Mouse (Mus musculus): ENCODE measurements around the gene Ankrd44. TPM values are rescaled to one million over a fixed set of nuclear protein-coding genes. Genes with fewer than 3 reads are reported as not detected.

Ankrd44 gene
- total RNA-seq, 2 experiments from 2014 or later = 15.9 to 16.9 TPM

DNA sequence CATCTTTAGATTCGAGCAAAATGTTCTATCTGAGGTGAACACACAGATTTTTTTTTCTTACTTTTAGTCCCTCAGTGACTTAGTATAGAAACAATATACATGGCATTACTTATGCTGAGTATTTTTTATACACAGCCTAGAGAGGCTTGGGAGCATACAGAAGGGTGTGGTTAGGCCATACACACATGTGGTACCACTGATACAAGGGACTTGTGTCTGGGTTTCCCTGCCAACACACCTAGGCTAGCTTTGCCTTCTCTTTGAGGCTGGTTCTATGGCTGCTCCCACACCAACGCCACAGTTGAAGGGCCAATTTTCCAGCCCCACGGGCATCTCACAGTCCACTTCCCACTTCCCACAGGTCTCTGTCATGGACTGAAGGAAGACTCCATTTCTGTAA lies 70.2 kb downstream of the Ankrd44 start:
- no peak for DNase-seq
- intact Hi-C loops (cut with DNase I) = no loop called here

DNA sequence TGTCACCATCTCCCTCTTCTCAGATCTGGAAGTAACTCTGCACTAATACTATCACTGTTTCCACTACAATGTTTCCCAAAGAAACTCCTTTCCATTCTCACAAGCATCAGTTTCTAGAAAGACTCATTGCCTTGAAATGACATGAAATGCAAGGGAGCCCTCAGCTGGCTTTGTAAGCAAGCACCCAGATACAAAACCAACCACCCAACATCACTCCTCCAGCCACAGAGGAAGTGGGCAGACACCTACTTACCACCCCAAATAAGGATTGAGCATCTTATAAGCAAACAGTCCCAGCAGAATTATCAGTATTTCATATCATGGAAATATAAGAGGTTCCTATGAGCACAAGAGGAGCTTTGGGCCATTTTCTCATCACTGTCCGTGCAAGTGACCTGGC lies 71.8 kb downstream of the Ankrd44 start:
- intact Hi-C loops (cut with DNase I) = no loop called here

DNA sequence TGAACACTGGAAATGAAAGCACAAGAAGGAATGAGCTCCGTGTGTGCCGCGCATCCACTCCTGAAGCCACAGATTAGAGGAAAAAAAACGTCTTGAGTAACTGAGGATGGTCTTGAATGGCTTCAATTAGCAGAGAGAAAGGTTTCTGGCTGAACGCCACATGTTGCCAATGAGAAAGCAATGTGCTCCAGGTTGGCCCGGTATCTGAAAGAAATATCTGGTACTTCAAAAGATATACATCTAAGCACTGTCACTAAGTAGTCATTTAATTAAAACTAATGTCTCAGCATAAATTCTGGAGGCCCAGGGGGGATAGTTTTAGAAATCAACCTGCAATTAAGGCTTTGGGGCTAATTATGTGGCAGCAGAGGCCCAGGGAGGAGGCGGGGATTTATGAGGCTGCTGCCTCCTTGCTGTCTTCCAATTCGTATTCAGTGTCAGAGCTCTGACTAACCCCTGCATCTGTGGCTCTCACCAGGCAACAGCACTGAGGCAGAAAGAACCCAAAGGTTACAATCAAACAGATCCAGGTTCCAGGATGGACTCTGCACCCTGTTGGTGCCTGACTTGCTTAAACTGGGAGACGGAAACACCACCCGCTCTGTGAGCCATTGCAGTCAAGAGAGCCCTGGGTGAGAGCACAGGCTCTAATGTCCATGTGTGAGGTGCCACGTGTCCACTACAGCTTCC lies 72.7 kb downstream of the Ankrd44 start:
- DNase-seq = no peak
- intact Hi-C loops (cut with DNase I) = no loop called here

More for the DNA sequence above, 71.8 kb downstream of the Ankrd44 start:
- no peak for DNase-seq

DNA sequence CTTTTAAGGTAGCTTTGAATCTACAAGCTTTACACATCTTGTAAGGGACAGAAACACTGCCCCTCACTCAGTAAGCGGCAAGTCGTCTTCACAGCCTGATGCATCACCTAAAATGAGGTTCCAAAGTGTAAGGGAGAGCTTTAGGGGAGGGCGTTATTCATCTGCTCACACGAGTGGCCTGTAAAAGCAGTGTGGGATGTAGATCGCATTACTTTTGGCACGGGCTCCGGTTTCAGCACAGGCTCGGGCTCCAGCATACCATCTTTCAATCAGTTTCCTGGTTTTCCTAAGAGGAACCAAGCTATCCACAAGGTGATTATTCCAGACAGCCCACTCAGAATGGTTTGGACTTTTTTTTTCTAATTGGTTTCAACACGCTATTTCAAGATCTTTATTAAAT lies 74.6 kb downstream of the Ankrd44 start:
- intact Hi-C loops (cut with DNase I) = no loop called here

DNA sequence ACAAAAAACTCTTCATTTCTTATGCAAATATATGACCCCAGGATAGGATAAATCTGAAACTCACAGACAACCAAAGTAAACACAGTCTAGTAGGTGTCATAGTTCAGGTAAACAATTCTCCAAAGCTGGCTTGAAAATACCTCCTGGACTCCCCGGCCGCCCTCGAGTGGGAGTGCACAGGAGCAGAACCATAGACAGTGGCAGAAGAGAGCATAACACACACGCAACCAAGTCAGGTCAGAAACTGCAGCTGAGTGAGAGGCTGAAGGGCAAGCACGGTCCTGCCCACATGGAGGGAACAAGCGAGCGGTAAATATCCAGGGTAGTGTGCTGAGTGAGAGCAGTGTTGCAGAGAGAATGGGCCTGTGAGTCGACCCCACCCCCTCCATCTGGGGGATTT lies 76.1 kb downstream of the Ankrd44 start:
- intact Hi-C loops (cut with DNase I) = no loop called here
- no peak for DNase-seq

More for the DNA sequence above, 74.6 kb downstream of the Ankrd44 start:
- DNase-seq = no peak

DNA sequence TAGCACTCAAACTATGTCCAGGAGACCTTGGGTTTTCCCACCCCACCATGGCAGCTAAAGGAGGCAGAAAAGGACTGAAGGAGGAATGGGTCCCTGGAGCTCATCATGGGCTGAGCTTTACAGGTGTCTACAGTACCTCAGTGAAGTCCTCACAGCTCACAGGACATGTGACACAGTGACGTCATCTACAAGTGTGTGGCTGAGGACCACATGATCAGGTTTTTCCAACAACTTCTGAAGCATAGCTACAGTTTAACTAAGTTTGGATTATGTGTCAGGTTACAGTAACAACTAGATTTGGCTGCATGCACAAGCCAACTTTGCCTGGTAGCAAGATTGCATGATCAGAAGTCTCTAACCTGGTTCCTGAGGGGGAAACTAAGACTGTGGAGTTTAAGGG lies 78.9 kb downstream of the Ankrd44 start:
- DNase-seq = no peak
- intact Hi-C loops (cut with DNase I) = no loop called here

DNA sequence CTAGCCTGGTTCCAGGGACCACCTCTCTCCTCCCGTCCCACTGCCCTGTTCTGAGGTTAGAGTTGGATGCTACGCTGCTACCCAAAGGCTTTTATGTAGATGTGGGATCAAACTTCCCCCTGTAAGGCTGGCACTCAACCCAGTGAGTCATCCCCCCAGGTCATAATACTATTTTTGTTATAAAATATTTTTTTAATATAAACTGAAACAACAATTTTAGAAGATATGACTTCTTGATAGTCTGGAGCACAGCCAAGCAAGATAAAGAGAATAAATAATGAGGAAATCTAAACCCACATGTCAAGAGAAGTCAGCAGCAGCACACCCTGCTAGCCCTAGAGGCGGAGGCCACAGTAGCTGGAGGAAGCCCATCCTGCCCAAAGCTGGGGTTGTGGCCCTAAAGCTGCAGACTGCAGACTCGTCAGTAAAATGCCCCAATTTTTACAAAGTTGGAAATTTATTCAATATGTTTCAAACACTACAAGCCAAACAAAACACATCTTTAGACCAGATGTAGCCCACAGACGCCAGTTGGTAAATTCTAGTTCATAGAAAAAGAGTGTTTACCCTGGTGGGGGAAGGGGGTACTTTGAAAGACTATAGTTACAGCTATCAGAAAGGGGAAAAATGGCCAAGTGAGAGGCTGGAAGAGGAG lies 79.7 kb downstream of the Ankrd44 start:
- DNase-seq = no peak
- intact Hi-C loops (cut with DNase I) = no loop called here

DNA sequence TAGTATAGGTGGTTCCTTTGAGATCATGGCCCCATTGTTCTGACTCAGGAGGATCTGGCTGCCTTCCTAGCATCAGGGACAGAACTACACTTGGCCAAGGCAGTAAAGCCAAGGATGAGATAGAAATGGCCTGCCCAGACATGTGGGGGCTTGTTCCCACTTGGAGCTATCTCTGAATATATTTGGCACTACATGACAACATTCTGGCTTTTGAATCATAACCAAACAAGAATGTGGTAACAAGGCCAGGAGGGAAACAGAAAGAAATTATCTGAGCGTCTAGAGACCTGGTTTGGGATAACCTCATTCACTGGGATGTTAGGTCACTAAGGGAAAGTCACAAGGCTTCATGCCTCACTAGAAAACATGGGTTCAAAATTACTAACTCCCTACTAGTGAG lies 81.8 kb downstream of the Ankrd44 start:
- intact Hi-C loops (cut with DNase I) = no loop called here
- no peak for DNase-seq

DNA sequence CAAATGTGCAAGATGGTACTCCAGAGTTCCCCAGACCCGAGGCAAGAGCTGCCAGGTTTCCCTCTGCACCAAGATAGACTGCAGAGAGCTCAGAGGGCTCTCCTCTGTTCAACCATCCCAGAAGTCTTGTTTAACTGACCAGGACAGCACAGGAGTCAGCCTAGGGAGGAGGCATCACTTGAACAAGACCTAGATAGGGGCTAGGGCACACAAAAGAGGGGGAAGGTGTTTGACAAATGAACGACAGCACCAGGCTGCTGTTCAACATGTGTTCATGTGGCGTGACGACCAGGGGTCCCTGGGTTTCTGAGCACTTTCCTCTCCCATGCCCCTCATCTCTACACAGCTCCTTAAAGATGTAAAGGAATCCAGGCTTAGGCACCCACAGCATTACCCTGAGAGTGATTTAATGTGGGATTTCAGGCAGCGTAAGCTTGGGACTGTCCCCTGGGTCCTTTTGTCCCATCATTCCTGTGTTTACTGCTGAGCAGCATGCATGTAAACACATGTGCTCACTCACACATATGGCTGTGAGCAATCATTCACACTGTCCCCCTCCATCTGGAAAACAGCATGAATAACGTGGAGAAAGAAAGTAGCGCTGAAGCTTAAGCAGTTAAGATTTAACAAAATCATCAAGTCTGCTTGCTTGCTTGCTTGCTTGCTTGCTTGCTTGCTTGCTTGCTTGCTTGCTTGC lies 83.3 kb downstream of the Ankrd44 start:
- intact Hi-C loops (cut with DNase I) = no loop called here
- no peak for DNase-seq

DNA sequence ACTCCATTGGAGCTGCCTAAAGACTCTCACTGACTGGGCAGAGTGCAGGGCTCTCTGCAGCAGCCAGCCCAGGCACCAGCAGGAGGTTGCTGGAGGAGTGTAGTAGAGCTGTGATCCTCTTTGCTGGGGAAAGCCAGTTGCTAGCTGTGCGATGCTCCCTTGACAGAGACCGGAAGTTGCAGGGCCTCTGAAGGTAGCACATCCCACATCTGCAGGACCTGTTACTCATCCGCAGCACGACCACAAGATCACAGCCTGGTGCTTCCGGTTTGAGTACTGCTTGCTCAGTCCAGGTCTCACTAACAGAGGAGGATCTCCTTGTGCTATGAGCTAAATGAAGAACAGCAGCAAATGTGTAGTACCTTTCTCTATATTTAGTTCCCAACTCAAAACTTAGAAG lies 84.4 kb downstream of the Ankrd44 start:
- intact Hi-C loops (cut with DNase I) = no loop called here
- no peak for DNase-seq

DNA sequence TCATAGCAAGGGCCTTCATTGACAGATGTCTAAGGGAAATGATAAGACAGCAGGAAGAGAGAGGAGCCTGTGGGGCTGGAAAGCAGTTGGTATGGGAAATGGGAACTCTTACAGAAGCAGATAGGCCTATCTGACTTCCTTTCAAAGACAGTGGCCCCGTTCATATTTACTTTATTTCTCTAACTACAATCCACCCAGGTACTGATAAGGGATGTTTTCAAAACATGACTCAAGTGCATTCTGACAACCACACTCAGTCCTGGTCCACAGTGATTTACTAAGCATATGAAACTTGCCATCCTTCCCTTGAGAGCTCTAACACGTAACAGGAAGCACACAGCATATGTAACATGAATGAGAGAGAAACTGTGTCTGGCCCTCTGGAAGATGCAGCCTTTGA lies 86.1 kb downstream of the Ankrd44 start:
- DNase-seq = no peak
- intact Hi-C loops (cut with DNase I) = no loop called here

DNA sequence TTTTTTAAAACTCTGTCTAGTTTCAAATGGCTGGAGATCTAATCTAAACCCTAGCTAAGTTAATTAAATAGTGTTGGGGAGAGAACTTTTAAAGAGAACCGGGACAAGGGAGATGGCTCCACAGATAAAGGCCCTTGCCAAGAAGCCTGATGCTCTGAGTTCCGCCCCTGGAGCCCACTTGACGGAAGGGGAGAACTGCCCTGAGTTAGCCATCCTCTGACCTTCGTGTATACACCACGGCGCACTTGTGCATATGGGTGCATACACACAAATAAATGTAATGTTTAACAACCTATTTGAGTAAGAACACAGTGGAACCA lies 87.7 kb downstream of the Ankrd44 start:
- intact Hi-C loops (cut with DNase I) = no loop called here
- no peak for DNase-seq

DNA sequence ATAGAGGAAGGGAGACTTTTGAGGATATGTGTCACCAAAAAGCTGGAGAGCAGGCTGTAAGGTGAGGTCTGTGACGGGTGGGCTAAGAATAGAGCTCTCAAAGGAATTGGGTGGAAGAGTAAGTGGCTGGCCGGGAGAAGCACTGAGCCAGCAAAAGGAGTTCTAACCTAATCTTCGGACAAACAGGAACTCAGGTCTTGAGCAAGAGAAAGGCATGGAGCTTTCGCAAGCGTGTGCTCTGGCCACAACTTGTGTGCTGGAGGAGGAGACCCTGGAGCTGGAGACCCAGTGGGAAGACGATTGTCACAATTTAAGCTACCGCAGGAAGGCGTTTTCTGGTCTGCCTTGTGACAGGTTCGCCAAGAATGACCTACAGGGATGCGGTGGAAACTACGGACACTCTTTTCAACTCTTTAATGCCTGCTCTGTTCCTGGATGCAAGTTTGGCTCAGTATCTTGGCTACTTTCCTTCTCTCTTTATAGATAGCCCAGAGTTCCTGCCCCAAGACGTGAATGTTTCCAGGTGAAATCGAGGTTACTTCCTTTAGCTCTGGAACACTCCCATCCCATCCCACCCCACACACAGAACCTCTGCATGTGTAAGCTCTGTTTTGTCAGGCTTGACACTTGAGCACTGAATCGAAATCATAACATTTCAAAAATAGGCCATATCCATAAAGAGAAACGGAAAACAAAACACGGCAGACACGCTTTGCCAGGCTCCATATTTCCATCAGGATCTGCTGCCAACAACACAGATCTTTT lies 88.3 kb downstream of the Ankrd44 start:
- intact Hi-C loops (cut with DNase I) = no loop called here
- DNase-seq = peak in 1 of 2 experiments; percentile 16

DNA sequence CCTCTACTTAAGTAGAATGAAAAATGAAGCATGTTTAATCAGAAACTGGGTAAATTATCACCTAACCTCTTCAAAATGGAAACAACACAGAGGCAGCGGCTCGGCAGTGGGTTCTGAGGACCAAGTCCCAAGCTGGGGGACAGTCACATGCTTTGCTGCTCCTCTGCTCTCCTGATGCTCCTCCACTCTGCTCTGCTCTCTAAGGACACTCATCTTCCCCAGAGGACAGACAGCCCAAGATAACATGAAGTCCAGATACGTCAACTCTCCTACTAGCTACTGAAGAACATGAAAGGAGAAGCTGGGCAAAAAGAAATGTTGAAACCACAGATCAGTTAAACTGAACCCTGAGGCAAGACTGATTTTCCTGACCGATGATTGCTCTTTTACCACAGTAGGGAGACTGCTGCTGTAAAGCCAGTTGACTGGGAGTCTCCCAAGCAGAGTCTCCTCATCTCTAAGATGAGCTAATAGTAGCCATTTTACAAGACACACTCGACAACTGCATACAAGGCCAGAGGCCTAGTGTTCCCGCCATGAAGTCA lies 90.5 kb downstream of the Ankrd44 start:
- no peak for DNase-seq
- intact Hi-C loops (cut with DNase I) = loop anchor here (2.0 kb wide), 1 partner anchor 143 kb away; no protein-coding TSS in a partner anchor

DNA sequence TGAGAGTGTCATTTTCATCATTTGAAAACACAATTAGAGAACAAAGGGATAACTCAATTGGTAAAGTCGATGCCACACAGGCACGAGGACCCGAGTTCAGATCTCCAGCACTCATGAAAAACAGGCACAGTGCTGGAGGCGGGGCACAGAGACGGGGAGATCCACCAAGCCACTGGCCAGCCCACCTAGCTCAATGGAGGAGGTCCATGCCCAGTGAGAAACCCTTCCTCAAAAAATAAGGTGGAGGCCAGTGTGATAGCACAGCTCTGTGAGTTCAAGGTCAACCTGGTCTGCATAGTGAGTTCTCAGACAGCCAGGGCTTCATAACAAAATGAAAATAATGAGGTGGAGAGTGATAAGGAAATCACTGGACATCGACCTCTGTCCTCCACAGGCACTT lies 93.0 kb downstream of the Ankrd44 start:
- intact Hi-C loops (cut with DNase I) = no loop called here
- DNase-seq = no peak

DNA sequence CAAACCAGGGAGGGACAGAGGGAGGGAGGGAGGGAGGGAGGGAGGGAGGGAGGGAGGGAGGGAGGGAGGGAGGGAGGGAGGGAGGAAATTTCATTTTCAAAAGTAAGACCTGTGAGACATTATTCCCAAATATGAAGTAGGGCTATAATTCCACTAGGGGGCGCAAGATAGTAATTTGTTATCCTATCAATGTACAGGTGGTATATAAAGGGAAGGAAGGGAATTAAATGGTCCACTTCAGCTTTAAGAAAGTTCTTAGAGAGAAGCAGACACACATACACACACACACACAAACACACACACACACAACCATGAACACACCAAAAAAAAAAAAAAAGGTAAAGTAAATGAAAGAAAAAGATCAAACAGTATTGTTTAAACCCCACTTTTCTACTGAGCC lies 93.4 kb downstream of the Ankrd44 start:
- peak in 1 of 2 experiments; percentile 64 for DNase-seq
- intact Hi-C loops (cut with DNase I) = loop anchor here (1.0 kb wide), 1 partner anchor 94 kb away; the partner anchor contains the start of gene Ankrd44

DNA sequence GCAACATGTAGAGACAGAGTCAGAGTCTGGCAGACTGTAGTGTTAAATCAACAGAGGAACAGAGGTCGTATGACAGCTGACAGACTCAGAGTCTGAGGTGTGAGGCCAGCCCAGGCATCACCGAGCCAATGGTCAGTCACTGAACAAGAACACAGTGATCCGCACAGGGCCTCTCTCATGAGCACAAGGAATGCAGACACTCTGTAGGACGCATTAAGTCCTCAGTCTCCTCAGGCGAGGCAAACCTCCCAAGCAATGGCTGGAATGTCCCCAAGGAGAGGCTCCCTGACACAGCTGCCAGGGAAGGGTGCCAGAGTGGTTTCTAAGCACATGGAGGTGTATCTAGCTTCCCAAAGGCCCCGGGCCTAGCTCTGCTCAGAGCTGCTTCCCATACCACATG lies 96.0 kb downstream of the Ankrd44 start:
- peak; percentile 55 to 59 for DNase-seq
- intact Hi-C loops (cut with DNase I) = loop anchor here (1.0 kb wide), 1 partner anchor 74 kb away; no protein-coding TSS in a partner anchor

DNA sequence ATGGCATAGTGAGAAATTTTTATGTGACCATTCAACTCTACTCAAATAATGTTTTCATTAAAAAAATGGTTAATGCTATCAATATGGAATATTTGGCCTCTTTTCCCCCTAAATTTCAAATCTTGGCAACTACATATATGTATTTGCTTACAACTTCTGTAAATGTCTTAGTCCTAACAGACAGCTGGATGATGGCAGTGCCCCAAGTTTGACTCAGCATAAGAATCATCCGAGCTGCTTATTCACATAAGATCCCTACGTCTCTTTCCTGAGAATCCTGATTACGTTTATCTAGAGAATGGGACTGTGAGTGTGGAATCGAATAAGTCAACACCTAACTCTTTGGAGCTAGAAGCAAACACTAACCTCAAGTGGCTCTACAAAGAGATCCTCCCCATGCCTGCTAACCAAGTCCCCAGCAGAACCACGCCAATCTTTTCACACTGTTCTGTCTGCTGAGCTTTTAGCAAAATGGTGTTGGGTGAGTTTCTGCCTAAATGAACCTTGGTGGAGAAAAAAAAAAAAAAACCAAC lies 96.4 kb downstream of the Ankrd44 start:
- intact Hi-C loops (cut with DNase I) = loop anchor here (1.0 kb wide), 1 partner anchor 73 kb away; no protein-coding TSS in a partner anchor
- DNase-seq = no peak

DNA sequence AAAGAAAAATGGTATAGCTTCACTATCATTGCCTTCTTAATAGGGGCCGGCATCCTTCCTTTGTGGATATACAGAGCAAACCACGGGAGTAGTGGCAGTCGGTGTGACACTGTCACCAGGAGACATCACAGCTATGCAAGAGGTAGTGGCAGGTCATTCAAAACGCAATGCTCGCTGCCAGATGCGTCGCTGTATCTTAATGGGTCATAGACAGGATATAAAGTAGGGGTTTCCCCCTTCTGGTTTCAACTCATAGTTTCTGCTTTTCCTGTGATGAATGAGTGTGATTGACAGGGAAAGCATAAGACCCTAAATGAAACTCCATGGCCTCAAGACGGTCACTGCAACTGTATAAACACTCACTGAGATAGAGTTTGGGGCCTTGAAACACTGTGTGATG lies 98.4 kb downstream of the Ankrd44 start:
- intact Hi-C loops (cut with DNase I) = loop anchor here (2.0 kb wide), 1 partner anchor 161 kb away; no protein-coding TSS in a partner anchor
- no peak for DNase-seq

DNA sequence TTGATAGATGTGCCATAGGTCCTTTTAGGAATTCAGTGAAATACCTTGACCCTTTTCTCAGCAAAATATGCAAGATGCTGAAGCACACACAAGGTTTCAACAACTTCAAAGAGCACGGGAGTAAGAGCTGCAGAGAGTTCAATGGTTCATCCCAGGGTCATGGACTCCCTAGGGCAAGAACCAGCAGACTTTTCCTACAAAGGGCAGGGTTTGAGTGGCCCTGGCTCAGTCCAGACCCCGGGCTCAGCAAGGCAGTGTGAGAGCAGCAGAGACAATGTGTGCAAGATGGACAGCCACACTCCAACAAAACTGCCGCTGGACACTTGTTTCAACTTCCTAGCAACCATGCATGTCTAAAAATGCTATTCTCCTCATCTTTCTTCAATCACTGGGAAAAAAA lies 98.8 kb downstream of the Ankrd44 start:
- intact Hi-C loops (cut with DNase I) = loop anchor here (2.0 kb wide), 1 partner anchor 161 kb away; no protein-coding TSS in a partner anchor
- DNase-seq = no peak

Measured in heart, postnatal 14 days (tissue).